Mouse (Mus musculus) heart, postnatal 14 days (tissue): ENCODE results near the gene Lurap1. TPM values are rescaled to one million over a fixed set of nuclear protein-coding genes. Genes with fewer than 3 reads are reported as not detected.

ENCODE experiments used
- DNase-seq, 2 experiments: peaks; one replicate each; pipeline ENCODE4 v3.0.0; 2021 to 2022
- intact Hi-C: fragments of 180-260 bp; cut with DNase I; formaldehyde crosslinking; loops from one replicate; pipeline ENCODE4 v1.15.1; 2025
- total RNA-seq, 2 experiments: library from RNA; stranded (reverse); gene quantifications; 2 replicates each; pipeline ENCODE4 v1.2.3; 2021

Gene Lurap1
- total RNA-seq, 2 experiments from 2014 or later = 3.7 to 5.5 TPM

GRCm38 (mm10) chr4:116123602-116124519 is 27.3 kb downstream of the Lurap1 start, which contains the start of the genes Rad54l and Pomgnt1:
Gene Rad54l (minus strand): TSS chr4:116123690.
Gene Pomgnt1 (plus strand): TSS chr4:116123840.
- intact Hi-C loops = no loop called here
- DNase-seq = peak; percentile 80 to 84

- DNase-seq = no peak
- intact Hi-C loops = no loop called here
Observed at GRCm38 (mm10) chr4:116122762-116123161, 28.4 kb downstream of the Lurap1 start.

GRCm38 (mm10) chr4:116111486-116111885 is 39.7 kb downstream of the Lurap1 start:
- intact Hi-C loops = no loop called here
- DNase-seq = no peak

- intact Hi-C loops = no loop called here
- DNase-seq = no peak
Observed at GRCm38 (mm10) chr4:116110695-116111094, 40.4 kb downstream of the Lurap1 start.

GRCm38 (mm10) chr4:116105278-116105677 is 45.9 kb downstream of the Lurap1 start:
- intact Hi-C loops = no loop called here

GRCm38 (mm10) chr4:116100959-116101358 is 50.2 kb downstream of the Lurap1 start:
- no peak for DNase-seq
- intact Hi-C loops = no loop called here

More at GRCm38 (mm10) chr4:116105278-116105677, 45.9 kb downstream of the Lurap1 start:
- no peak for DNase-seq

- intact Hi-C loops = no loop called here
- no peak for DNase-seq
Observed at GRCm38 (mm10) chr4:116097211-116097610, 53.9 kb downstream of the Lurap1 start.

- DNase-seq = no peak
- intact Hi-C loops = no loop called here
Observed at GRCm38 (mm10) chr4:116096291-116096690, 54.8 kb downstream of the Lurap1 start.

- intact Hi-C loops = no loop called here
- DNase-seq = no peak
Observed at GRCm38 (mm10) chr4:116088510-116089249, 62.5 kb downstream of the Lurap1 start.

Other genes starting within 250 kb of the Lurap1 start
- not detected for gene Dmbx1, start 211.4 kb downstream of the Lurap1 start, total RNA-seq
- gene Faah, start 133.4 kb downstream of the Lurap1 start, total RNA-seq = under 1 TPM; 0.53 to 0.78 TPM
- 10 to 100 TPM; 24.4 to 25.6 TPM for gene Nsun4, start 97.5 kb downstream of the Lurap1 start, total RNA-seq
- gene Uqcrh, start 76.3 kb downstream of the Lurap1 start, total RNA-seq = 1,000 to 10,000 TPM; 1,830 to 1,899 TPM
- 10 to 100 TPM; 30.7 to 31.5 TPM for gene Lrrc41, start 76.1 kb downstream of the Lurap1 start, total RNA-seq
- gene Rad54l, start 27.6 kb downstream of the Lurap1 start, total RNA-seq = 1 to 10 TPM in 1 of 2 experiments, under 1 TPM in 1; 0.81 to 1.5 TPM
- gene Pomgnt1, start 27.5 kb downstream of the Lurap1 start, total RNA-seq = 10 to 100 TPM; 69.3 to 74.1 TPM
- under 1 TPM in 1 of 2 experiments, not detected in 1; 0.36 TPM for gene Tspan1, start 16.3 kb upstream of the Lurap1 start, total RNA-seq
- not detected for gene 1700042G07Rik, start 22.0 kb upstream of the Lurap1 start, total RNA-seq
- 1 to 10 TPM; 1.1 to 3.7 TPM for gene Gm49337, start 22.0 kb upstream of the Lurap1 start, total RNA-seq
- gene Pik3r3, start 70.3 kb upstream of the Lurap1 start, total RNA-seq = 10 to 100 TPM; 18.3 to 18.9 TPM